Mouse (Mus musculus) C2C12 (cell line): ENCODE measurements around the gene Prkab1.

ENCODE experiments used
- CTCF ChIP-seq: IDR thresholded peaks from one replicate; pipeline ENCODE4 v1.5.1; 2011; ENCODE audit not compliant: control insufficient read depth, insufficient read depth, insufficient read length
- FOSL1 ChIP-seq: IDR thresholded peaks from one replicate; pipeline ENCODE4 v1.8.0; 2011; ENCODE audit warnings: mild to moderate bottlenecking, low read length; ENCODE audit not compliant: poor library complexity, insufficient read depth, severe bottlenecking
- MAX ChIP-seq: IDR thresholded peaks from one replicate; pipeline ENCODE4 v1.6.1; 2011; ENCODE audit warnings: mild to moderate bottlenecking, control low read depth
- MYOG ChIP-seq: IDR thresholded peaks from one replicate; pipeline ENCODE4 v1.6.1; 2011; ENCODE audit not compliant: control insufficient read depth, insufficient read length; ENCODE audit errors: extremely low read depth
- USF1 ChIP-seq: IDR thresholded peaks from one replicate; pipeline ENCODE4 v1.6.1; 2011; ENCODE audit warnings: low read depth, mild to moderate bottlenecking, control low read depth, moderate library complexity

DNA sequence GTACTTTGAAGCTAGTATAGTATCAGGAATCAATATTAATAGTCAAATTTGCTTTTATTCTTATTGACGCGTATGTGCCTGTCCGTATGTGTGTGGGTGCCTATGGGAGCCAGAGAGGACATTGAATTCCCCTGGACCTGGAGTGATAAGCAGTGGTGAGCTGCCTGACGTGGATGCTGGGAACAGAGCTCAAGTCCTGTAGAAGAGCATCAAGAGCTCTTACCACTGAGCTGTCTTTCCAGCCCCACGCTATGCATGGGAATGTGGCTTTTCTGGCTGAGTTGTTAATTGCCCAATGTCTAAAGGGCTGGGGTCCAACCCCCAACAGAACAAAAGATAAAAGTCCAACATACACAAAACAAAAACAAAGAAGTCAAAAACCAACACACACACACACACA is 47.9 kb downstream of the Prkab1 start:
- TF ChIP-seq CTCF (no peak), MYOG (no peak), FOSL1 (no peak), MAX (no peak), USF1 (no peak)
